Mouse (Mus musculus): ENCODE results near the gene Dnaic2.

The Dnaic2 gene

DNA sequence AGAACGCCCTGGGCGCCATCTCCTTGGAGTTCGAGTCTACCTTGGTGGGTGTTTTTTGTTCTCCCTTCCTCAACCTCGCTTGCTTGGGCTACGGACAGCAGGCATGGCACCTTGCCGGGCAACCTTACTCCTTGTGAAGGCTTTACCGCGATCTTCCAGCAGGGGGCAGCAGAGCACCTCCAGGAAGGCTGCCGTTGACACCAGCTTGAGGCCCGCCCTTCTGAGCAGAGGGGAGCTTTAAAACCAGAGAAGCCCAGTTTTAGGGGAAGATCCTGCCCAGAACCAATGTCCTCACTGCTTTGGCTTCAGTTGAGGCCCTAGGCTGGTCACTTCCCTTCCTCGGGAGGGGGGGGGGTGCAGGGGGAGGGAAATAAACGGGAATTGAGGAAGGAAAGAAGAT lies 17.9 kb downstream of the Dnaic2 start:
- peak; percentile 88 for DNase-seq (ENCODE audit: low read depth, low spot score)

DNA sequence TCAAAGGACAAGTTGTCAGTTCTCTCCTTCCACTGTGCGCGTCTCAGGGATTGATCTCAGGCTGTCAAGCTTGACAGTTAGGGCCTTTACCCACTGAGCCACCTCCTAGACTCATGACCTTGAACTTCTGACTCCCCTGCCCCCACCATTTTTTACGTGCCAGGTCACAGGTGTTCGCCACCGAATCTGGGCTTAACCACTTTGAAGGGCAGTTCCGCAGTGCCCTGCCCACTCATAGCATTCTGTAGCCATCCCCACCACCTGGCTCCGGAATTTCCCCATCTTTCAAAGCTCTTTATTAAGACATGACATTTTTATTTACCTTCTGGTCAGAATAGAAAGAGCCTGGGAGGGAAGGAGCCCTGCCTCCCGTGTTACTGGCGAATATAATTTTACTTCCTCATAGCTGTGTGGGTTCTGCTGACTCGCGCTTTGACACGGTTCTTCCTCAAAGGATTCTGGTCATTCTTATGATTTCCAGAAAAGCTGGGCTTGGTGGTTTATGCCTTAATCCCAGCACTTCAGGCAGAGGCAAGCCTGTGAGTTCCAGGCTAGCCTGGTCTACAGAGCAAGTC lies 20.4 kb downstream of the Dnaic2 start:
- no peak for DNase-seq (ENCODE audit: low read depth, low spot score)

DNA sequence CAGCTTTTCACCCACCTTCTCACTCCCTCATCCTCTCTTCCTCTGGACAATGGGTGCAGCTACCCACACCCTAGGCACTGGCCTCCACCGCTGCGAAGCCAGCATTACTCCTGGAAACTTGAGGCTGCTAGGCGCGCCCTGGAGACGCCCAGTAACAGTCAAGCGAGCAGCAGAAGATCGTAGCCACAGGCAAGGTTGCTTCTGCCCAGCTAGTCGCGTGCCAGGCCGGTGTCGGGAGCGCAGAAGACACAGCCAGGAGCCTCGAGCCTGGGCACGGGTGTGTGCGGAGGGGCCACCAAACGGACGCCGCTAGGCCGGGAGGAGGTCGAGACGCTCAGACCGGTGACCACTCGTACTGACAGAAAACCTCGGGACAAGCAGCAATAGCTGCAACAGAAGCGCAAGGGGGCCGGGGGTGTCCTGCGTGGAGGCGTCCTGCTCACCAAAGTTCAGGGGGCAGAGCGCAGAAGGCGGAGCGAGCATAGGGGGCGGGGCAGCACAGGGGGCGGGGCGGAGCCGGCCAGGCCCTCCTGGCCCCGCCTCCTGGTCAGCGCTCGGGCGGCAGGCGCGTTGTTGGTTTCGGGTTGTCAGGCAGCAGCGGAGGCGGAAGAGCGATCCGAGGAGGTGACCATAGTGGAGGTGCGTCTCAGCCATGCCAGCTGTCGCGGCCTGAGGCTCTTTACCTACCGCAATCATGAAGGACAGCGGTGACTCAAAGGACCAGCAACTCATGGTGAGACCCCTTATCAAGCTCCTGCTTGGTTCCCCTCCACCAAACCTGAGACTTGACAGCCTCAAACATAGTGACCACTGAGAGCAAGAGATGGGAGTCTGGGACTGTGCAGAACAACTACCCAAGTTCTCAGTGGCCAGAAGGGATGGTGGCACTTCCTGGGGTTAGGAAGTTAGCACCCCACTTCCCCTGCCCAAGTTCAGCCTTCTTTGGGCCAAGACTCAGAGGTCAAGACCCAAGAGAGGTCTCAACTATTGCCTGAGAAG lies 37.9 kb downstream of the Dnaic2 start, which contains the start of gene Kif19a:
Kif19a (plus strand) TSS at position 569 of the 999 bp plus-strand sequence.
- DNase-seq (ENCODE audit: low read depth, low spot score): peak; percentile 29

DNA sequence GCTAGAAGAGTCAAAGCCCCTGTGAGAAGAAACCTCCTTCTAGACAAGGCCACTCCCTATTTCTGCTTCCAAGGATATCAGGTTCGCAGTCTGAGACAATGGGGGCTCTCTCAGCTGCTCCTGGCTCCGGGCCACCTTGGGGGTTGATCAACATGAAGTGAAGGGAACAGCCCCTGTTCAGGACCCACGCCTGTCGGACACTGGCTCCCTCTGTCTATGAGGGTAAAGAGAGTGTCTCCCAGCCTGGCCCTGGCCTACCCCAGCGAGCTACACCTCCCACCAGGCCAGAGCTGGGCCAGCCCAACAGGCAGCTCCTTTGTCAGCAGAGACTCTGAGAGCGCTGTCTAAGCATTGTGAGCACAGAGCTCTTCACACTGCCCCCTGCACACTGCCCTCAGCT lies 42.7 kb downstream of the Dnaic2 start:
- no peak for DNase-seq (ENCODE audit: low read depth, low spot score)

DNA sequence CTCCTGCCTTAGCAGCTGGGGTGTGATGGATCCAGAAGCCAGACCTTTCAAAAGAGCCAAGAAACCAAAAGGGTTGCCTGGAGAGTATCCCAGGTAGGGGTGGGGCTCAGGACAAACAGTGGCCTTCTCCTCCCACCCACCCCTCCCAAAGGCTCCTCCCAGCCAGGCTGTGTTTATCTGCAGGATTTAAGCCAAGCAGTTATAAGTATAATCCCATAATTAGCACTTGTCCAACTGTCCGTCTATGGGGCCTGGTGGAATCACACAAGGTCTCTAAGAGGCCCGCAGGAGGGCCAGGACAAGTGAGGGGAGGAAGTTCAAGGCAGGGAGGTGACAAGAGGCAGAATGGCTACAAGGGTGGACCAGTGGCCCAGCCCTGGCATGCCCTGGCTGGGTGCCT lies 44.7 kb downstream of the Dnaic2 start:
- DNase-seq (ENCODE audit: low read depth, low spot score): no peak

DNA sequence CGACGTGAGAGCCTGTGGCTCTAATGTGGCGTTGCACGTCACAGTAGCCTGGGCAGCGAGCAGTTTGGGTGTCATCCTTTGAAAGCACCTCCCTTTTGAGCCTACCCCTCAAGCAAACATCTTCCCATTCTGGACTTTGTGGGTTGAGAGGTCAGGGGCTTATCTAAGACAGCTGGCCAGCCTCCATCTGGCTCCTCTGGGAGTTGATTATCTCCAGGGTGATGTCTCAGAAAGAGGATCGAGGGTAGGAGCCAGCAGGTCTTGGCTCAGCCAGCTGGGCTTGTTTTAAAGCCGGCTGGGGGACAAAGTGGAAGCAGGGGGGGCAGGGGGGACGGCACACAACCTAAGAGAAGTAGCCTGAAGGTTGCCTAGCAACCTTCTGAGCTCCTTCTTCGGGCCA lies 52.9 kb downstream of the Dnaic2 start:
- no peak for DNase-seq (ENCODE audit: low read depth, low spot score)

DNA sequence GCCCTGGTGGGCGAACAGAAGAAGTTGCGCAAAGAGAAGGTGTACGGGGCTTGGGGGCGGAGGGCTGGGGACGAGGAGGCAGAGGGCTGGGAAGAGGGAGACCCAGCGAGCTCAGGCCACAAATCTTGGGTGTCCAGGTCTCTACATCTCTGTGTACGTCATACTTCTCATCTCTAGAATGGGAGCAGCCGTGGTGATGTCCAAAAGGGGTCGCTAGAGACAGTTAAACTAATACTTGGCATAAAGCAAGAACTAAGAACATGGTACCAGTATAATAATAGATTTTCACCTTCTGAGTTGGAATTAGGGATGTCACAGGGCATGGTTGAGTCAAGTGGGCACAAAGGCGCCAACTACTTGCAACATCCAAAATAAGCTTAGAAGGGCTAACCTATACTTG lies 58.7 kb downstream of the Dnaic2 start:
- peak; percentile 63 for DNase-seq (ENCODE audit: low read depth, low spot score)

DNA sequence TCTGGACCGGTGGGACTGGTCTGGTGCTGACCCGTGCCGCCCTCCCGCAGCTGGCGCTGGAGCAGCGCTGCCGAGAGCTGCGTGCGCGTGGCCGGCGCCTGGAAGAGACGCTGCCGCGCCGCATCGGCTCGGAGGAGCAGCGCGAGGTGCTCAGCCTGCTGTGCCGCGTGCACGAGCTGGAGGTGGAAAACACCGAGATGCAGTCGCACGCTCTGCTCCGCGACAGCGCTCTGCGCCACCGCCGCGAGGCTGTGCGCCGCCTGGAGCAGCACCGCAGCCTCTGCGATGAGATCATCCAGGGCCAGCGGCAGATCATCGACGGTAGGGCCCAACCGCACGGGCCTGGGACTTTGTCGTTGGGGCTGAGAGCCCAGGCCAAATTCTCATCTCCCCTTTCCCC lies 59.1 kb downstream of the Dnaic2 start:
- DNase-seq (ENCODE audit: low read depth, low spot score): peak; percentile 53

DNA sequence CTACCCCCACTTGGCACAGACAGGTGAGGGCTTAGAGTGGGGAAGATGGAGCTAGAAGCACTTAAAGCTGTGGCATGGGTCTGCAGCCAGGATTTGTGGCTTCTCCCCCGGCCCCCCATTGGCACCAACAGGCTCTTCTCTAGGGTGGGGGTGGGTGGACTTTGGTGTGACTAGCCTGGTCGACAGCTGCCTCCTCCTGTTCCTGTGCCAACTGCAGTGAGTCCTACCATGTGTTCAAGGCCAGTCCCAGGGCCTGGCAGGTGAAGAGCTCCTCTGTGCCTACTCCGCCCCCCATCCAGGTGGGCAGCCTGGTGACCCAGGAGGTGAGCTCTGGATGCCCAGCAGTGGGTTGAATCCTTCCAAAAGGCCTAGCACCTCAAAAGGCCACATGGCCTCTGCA lies 60.4 kb downstream of the Dnaic2 start:
- no peak for DNase-seq (ENCODE audit: low read depth, low spot score)

DNA sequence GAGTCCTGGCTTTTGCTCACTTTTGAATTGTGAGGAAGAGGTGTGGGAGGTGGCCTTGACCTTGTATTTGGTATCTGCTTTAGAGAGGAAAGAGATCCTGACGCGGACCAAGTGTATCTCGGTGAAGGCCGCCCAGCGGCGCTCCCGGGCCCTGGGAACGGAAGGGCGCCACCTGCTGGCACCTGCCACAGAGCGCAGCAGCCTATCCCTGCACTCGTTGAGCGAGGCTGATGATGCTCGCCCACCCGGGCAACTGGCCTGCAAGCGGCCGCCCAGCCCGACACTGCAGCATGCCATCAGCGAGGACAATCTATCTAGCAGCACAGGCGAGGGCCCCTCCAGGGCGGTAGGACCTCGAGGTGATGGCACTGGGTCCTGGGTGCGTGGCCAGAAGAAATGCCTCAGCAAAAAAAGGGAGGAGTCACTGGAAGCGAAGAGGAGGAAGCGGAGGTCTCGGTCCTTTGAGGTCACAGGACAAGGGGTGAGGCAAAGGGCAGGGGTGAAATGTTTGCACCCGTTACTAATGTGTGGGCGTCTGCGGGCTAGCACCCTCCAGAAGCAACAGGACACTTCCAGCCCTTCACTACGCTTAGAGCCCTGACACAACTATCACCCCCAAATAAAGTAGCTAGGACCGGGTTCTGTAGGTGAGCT lies 62.0 kb downstream of the Dnaic2 start:
- DNase-seq (ENCODE audit: low read depth, low spot score): peak; percentile 73

DNA sequence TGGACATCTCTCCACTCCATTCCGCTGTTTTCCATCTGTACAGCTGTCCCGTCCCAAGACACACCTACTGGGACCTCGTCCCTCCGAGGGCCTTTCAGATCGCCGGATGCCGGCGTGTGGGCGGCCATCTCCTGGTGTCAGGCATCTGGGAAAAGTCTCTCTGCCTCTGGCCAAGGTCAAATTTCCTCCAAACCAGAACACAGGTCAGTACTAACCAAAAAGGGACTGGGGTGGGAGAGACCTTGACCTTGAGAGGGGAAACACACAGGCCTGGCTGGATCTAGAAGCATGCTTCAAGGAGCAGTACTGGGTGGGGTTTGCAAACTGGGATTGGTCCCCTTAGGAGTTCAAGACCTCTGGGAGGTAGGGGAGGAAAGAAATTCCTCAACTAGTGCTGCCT lies 62.5 kb downstream of the Dnaic2 start:
- DNase-seq (ENCODE audit: low read depth, low spot score): peak; percentile 80

DNA sequence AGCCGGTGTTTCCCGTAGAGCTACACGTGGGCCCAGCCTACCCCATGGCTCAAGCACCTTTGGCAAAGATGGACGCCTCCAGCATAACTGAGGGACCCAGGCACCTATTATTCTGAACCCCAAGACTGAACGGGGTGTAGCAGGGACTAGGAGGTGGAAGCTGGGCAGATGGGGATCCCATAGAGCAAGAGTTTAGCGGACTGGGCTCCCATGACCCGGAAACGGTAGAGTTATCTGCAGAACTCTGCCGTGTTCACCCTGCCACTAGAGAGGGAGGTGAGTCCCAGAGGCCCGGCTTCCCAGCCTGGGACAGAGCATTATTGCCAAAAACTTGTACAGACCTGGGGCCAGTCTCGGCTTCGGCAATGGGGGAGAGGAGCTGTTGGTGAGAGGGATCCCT lies 63.0 kb downstream of the Dnaic2 start:
- DNase-seq (ENCODE audit: low read depth, low spot score): no peak

DNA sequence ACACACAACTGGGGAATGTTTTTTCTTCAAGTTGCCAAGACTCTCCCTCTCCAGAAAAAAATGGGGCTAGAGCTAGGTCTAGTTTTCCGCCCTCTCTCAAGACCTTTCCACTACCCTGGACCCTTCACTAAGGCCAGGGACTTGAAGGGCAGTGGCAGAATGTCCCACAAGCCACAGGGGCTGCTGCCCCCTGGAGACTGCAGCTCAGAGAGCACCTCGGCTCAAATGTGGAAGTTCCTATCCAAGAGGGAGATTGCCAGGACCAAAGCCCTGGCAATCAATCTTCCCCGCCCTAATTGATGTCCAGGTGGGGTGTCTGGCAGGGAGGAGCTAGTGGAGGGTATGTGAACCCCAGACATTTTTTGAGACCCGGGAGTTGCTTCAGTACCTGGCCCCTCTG lies 63.6 kb downstream of the Dnaic2 start:
- peak; percentile 34 for DNase-seq (ENCODE audit: low read depth, low spot score)

DNA sequence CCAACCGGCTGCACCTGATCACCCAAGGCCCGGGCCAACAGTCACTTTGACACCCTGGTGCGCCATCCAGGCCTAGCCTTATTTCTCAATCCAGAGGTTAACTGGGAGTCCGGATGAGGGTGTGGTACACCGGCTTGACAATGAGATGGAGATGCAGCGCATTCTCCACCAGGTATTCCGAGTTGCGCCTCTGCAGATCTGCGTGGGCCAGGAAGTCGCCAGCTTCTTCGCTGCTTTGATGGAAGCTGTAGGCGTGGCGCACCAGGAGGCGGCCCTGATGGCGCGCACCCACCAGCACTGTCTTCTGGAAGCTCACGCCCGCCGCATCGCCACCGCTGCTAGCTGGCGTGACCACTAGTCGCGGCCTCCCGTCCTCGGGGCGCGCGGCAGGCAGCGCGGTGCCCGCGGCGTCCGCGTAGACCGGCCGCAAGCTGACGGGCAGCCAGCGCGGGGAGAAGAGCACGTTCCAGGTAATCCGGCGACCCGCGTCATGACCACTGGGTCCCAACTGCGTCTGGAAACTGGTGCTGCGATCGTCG lies 64.2 kb downstream of the Dnaic2 start:
- peak; percentile 74 for DNase-seq (ENCODE audit: low read depth, low spot score)

DNA sequence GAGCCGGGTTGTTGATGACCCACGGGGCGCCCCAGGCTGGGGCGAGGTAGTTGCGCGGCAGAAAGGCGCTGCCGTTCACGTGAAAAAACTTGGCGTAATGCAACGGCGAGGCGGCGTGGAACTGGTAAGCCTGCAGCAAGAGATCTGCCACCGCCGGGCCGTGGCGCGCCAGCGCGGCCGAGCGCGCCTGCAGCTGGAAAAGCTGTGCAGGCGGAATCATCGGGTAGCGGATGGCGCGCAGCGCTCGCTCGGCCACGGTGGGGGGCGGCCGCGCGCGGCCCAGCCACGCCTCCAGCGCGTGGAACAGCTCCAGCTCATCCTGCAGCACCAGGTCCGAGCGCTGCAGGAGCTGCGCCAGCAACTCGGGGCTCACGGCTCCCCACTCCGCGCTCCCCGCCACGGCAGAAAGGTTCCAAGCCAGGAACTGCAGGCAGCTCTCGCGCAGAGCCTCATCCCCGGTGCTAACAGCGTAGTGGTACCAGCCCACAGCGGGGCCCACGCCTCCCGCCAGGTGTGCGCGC lies 64.7 kb downstream of the Dnaic2 start:
- peak; percentile 40 for DNase-seq (ENCODE audit: low read depth, low spot score)

DNA sequence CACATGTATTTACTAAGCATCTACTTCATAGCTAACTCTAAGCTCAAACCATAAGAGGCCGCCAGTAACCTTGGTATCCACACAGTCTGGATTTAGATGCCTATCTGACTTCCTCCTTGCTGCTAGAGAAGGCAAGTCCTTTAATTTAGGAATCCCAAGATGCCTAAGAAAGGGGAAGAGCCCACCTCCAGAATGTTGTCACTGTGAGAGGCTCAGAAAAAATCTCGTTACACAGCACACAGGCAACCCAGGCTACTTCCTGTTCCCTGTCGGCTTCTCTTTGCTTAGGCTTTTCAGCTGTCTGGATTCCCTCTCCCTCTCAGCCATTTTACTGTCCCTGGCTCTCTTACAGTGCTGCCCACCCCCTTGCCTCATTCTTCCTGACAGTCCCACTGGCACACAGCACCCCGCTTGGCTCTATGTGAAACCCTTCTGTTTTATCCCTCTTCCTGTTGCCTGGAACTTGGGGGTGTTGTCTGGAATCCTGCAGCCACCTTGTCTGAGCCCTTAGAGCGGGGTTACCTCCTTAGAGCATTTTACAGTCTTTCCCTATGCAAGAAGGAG lies 65.8 kb downstream of the Dnaic2 start:
- DNase-seq (ENCODE audit: low read depth, low spot score): no peak

DNA sequence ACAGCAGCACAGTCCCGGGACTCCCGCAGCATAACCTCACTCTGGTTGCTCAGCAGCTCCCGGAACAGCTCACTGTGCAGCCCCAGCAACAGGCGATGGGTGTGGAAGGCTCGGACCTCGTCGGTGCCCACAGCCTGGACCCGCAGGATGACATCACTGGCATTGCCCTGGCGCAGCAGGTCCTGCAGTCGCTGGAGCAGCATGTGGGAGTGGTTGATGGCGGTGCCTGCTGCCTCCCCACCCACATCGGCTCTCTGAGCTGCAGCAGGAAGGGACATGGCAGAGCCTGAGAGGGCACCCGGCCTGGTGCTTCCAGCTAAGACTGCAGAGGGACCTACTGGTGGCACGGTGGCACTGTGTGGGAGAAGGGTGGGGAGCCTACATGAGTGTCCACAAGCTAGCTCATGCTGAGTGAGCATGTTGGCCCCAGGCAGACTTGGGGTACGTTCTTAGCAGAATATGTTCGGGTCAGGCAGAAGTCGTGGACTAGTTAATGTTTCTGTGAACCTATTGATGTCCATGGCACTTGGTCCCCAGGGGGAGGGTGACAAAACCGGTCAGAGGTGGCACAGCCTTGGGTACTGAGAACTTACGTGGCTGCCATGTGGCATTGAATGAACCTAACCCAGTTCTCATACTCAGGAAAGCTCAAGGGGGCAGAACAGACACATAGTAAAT lies 66.8 kb downstream of the Dnaic2 start:
- no peak for DNase-seq (ENCODE audit: low read depth, low spot score)

DNA sequence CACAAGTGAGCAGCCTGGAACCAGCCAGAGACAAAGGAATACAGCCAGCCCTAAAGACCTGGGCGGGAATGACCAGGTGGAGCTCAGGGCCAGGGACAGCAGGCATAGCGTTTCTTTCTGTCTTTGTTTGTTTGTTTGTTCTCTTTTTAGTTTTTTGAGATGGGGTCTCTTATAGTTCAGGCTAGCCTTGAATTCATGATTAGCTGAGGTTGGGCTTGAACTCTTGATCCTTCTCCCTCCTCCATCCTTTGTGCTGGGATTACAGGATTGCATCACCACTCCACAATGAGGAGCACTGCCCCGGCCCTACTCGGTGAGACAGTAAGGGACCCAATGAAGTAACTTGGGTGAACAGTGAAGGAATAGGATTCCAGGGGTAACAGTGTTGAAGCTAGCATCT lies 67.5 kb downstream of the Dnaic2 start:
- DNase-seq (ENCODE audit: low read depth, low spot score): no peak

DNA sequence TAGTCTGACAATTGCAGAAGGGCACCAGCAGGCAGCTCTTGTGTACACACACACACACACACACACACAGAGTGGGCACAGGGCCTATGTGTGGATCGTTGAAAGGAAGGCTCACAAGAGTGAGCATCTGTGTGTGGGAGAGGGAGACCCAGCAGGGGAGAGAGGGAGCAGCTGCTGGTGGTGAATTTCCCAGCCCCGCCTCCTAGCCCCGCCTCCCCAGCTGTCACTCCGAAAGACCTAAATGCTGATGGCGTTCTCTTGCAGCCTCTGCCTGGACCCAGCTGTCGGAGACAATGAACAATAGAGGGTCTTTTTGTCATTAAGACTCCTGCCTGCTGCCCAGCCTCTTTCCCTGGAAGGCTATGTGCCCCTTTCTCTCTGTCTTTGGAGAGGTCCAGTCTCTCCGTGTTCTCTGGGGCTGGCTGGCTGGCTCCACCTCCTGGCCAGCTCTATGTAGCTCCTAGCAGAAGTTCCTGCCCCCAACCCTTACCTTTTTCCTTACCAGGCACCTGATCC lies 68.1 kb downstream of the Dnaic2 start:
- DNase-seq (ENCODE audit: low read depth, low spot score): peak; percentile 52

DNA sequence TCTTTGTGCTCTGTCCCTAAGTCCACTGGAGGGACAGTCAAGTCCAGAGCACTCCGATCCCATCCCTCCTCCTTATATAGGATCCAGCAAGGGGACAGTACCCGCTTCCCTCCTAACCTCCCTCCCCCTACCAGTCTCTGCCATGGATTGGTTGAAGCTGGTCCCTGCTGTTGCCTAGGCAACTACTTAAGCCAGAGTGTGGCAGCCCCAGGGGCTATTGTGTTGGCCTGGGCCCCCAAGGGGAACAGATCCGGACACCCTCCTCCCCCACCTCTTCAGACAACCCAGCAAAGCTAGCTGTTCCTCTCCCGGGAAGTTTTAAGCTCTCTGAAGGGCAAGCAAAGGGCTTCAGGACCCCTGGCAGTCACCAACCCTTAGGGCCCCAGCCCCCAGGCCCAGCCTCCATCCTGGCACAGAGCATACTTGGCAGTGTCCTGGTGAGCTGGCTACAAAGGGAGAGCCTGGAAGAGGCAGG lies 68.7 kb downstream of the Dnaic2 start, which contains the start of gene Btbd17:
Btbd17 (minus strand) TSS at position 98 of the 475 bp plus-strand sequence.
- peak; percentile 42 for DNase-seq (ENCODE audit: low read depth, low spot score)

DNA sequence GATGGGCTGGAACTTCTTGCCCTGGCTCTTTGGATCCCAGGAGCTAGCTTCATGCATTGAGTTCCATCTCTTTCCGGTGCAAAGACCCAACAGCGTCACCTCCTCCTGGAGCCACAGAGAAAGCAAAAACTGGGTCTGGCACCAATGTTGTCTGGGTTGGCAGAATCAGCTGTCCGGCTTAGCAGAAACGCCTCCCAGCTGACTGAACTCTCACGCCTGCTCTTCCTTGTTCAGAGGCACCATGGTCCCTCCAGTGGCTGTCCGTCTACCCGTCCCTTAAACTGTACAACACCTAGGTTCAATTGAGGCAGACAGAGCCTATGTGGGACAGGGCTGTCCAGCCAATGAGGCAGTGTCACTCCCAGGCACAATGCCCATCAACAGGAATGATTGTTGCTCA lies 70.0 kb downstream of the Dnaic2 start:
- DNase-seq (ENCODE audit: low read depth, low spot score): no peak

All from ES-CJ7 (cell line).